Mouse (Mus musculus): ENCODE data around the gene Slc9a9.

- TF ChIP-seq CTCF (IDR thresholded peaks at IDR 0.05; ENCODE audit: insufficient read depth, low read depth, low read length) (no peak), POLR2A (IDR thresholded peaks at IDR 0.05; ENCODE audit: insufficient read depth, low read depth, low read length) (no peak)
Measured at GRCm38 (mm10) chr9:95067037-95067436, 397.3 kb downstream of the Slc9a9 start.

Data from olfactory bulb, adult 2 months (tissue).